ENCODE assay signal across 18 mouse cellular contexts in the genomic region with DNA sequence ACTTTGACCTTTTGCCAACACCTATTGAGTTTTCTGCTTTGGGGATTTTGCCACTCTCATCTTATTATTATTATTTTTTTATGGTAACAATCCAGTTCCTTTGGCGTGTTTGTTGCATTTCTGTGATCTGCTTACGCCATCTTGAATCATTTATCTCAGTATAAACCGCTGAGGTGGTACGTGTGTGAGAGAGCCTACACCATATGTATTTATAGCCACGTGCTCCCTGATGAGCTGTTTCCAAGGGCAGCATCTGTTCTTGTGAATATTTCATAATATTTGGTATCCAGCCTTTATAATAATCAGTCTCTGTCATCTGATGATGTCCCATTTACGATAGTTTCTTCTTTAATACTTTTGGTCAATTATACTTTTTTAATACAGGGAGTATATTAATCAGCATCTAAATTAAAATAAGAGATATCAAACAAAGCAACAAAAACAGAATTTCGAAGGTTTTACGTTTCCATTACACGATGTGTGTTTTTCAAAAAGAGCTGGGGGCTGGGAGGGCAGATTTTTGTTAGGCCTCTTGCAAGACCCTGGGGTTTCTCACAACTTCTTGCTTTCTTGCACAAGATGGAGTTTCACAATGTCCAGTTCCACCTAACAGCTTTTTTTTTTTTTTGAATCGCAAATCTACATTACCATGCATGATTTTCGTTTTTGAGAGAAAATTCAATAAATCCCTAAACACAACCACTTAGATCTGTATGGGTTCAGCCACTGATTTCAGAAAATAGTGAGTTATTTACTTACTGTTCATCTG. TPM values are rescaled to one million over a fixed set of nuclear protein-coding genes. Genes with fewer than 3 reads are reported as not detected.
DNase-seq lines count a peak whose midpoint lies in the region; ATAC-seq and TF ChIP-seq lines count a peak whose summit lies in the region.
"Had no signal": no experiment of that assay in that cellular context is flagged by ENCODE, and none has a peak within 500 bp of the region (broad histone marks: within the 10 kb centered on the region; RNA-seq: fewer than 3 reads in every experiment).

No protein-coding gene starts in this region.

- no peaks in the 10 kb centered on the region for H3K36me3 ChIP-seq in heart, embryonic 15.5 days
- H3K36me3 ChIP-seq in spleen, adult 2 months (ENCODE audit: control insufficient read depth, insufficient read depth, low read length), result no peaks in the 10 kb centered on the region
- no peaks in the 10 kb centered on the region for H3K36me3 ChIP-seq in limb, embryonic 12.5 days
- H3K36me3 ChIP-seq: heart, embryonic 10.5 days; liver, embryonic 12.5 days; midbrain, embryonic 15.5 days had no signal

- 74% methylated on average over 11 of the region's 11 CpGs for WGBS in heart, embryonic 15.5 days
- WGBS in spleen, adult 2 months, result 88% methylated on average over 11 of the region's 11 CpGs
- 71% methylated on average over 11 of the region's 11 CpGs for WGBS in limb, embryonic 12.5 days

- no peak for TF ChIP-seq CTCF in spleen, adult 2 months (IDR thresholded peaks at IDR 0.05; ENCODE audit: extremely low read depth, insufficient read depth, insufficient read length, insufficient replicate concordance)

- no peak for TF ChIP-seq POLR2A in spleen, adult 2 months (IDR thresholded peaks at IDR 0.05; ENCODE audit: low read depth, low read length)

- H3K4me2 ChIP-seq in heart, embryonic 15.5 days, result no peak overlapping the region
- H3K4me2 ChIP-seq in limb, embryonic 12.5 days, result no peak overlapping the region
- H3K4me2 ChIP-seq: liver, embryonic 12.5 days; midbrain, embryonic 15.5 days had no signal

- no peak overlapping the region for H3K4me3 ChIP-seq in heart, embryonic 15.5 days
- no peak overlapping the region for H3K4me3 ChIP-seq in spleen, adult 2 months (ENCODE audit: extremely low read depth, insufficient read depth, insufficient read length)
- no peak overlapping the region for H3K4me3 ChIP-seq in limb, embryonic 12.5 days (replicated peaks)
- H3K4me3 ChIP-seq: heart, embryonic 10.5 days; layer of hippocampus, adult 2 months; liver, embryonic 12.5 days; midbrain, embryonic 15.5 days had no signal

- no peaks in the 10 kb centered on the region for H3K9me3 ChIP-seq in heart, embryonic 15.5 days (replicated peaks)
- H3K9me3 ChIP-seq in limb, embryonic 12.5 days, result no peaks in the 10 kb centered on the region
- H3K9me3 ChIP-seq: heart, embryonic 10.5 days; liver, embryonic 12.5 days; midbrain, embryonic 15.5 days had no signal

- no peak overlapping the region for H3K9ac ChIP-seq in heart, embryonic 15.5 days
- no peak overlapping the region for H3K9ac ChIP-seq in limb, embryonic 12.5 days (replicated peaks)
- H3K9ac ChIP-seq: forebrain, postnatal 0 days; liver, embryonic 12.5 days; midbrain, embryonic 15.5 days had no signal

- peak overlapping the region; percentile 43; the same call in 1 of the 2 replicates for H3K27ac ChIP-seq in heart, embryonic 15.5 days
- H3K27ac ChIP-seq in spleen, adult 2 months (ENCODE audit: insufficient read depth, low read length), result peak overlapping the region; percentile 29; the same call in 1 of the 2 replicates
- peak overlapping the region; percentile 76 for H3K27ac ChIP-seq in limb, embryonic 12.5 days
- H3K27ac ChIP-seq: heart, embryonic 10.5 days; layer of hippocampus, adult 2 months; liver, embryonic 12.5 days; midbrain, embryonic 15.5 days had no signal

- peaks cover 8% of the 10 kb centered on the region for H3K4me1 ChIP-seq in heart, embryonic 15.5 days (replicated peaks)
- H3K4me1 ChIP-seq in spleen, adult 2 months (ENCODE audit: control insufficient read depth, insufficient read depth, insufficient read length), result no peaks in the 10 kb centered on the region
- H3K4me1 ChIP-seq in limb, embryonic 12.5 days (replicated peaks), result peaks cover 26% of the 10 kb centered on the region
- H3K4me1 ChIP-seq: heart, embryonic 10.5 days; liver, embryonic 12.5 days; midbrain, embryonic 15.5 days had no signal

- H3K27me3 ChIP-seq in heart, embryonic 15.5 days, result no peaks in the 10 kb centered on the region
- no peaks in the 10 kb centered on the region for H3K27me3 ChIP-seq in spleen, adult 2 months (ENCODE audit: control insufficient read depth, insufficient read depth, low read length)
- no peaks in the 10 kb centered on the region for H3K27me3 ChIP-seq in limb, embryonic 12.5 days
- H3K27me3 ChIP-seq: liver, embryonic 12.5 days; midbrain, embryonic 15.5 days had no signal

- no peak for DNase-seq in heart, adult 9 months (ENCODE audit: low spot score in 2 of 2)
- no peak for DNase-seq in spleen, adult 2 months (ENCODE audit: low read depth in 1 of 2, low spot score in 2 of 2)
- no peak for DNase-seq in spleen, adult 18-20 months
- no peak for DNase-seq in adrenal gland, postnatal 25 days
- DNase-seq in adrenal gland, postnatal 4 days (ENCODE audit: low spot score in 2 of 2), result no peak
- DNase-seq: adrenal gland, adult 8-10 months; cerebellum, postnatal 14 days; lung, postnatal 4 days; right cerebral cortex, postnatal 14 days; thymus, postnatal 4 days had no signal

- no peak for ATAC-seq in heart, embryonic 15.5 days (replicated peaks; ENCODE audit: insufficient number of reproducible peaks, insufficient read depth, low FRiP score, low read depth)
- ATAC-seq in limb, embryonic 12.5 days (ENCODE audit: insufficient number of reproducible peaks, insufficient read depth, low FRiP score, low TSS enrichment, low read depth), result peak; percentile 53; the same call in 1 of the 2 replicates
- ATAC-seq: inflammation-experienced regulatory T-cells, adult 6 months; liver, embryonic 12.5 days; midbrain, embryonic 15.5 days had no signal

RNA-seq across cellular contexts. Expression of a gene that starts 28.0 kb away (rescaled TPM):
- polyA plus RNA-seq in heart, embryonic 15.5 days (2015; fragmentation: Nextera tagmentation; extraction: Ambion mirVana), result 154 and 159 TPM in 2 replicates
- polyA plus RNA-seq in spleen, adult 2 months (2012; rRNA removed), result 37.0 and 65.6 TPM in 2 replicates
- 436 and 444 TPM in 2 replicates for polyA plus RNA-seq in limb, embryonic 12.5 days (2016; fragmentation: Nextera tagmentation; extraction: Ambion mirVana)
- total RNA-seq in adrenal gland, postnatal 25 days (2021), result 119 and 123 TPM in 2 replicates
- 100 to 1,000 TPM; 203 to 231 TPM for total RNA-seq in adrenal gland, postnatal 4 days (2021)
